Mouse (Mus musculus) CD4-positive helper T cell, adult 2 months (primary cell): ENCODE data around the gene D11Wsu47e.

Experiments used
- DNase-seq: peaks from one replicate; pipeline ENCODE4 v3.0.0-alpha.2; 2012; ENCODE audit warnings: low read depth, missing footprints, low spot score

The D11Wsu47e gene

DNA sequence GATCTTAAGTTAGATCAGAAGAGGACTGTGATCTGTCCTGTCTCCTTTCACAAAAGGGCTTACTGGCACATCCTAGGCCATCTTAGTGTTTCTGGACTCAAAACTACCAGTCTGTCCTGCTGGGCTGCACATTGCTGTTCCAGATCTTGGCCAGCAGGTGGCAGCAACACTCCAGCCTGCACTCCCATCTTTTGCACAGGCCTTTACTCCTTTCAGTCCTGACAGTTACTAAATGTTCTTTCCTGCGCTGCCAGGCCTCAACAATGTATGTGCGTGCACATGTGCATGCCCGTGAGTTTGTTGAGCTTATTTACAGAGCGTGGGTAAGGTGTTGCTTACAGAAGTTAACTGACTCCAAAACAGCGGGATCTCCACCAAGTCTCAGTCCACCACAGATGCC, 19.5 kb downstream of the D11Wsu47e start:
- DNase-seq = peak; percentile 64

DNA sequence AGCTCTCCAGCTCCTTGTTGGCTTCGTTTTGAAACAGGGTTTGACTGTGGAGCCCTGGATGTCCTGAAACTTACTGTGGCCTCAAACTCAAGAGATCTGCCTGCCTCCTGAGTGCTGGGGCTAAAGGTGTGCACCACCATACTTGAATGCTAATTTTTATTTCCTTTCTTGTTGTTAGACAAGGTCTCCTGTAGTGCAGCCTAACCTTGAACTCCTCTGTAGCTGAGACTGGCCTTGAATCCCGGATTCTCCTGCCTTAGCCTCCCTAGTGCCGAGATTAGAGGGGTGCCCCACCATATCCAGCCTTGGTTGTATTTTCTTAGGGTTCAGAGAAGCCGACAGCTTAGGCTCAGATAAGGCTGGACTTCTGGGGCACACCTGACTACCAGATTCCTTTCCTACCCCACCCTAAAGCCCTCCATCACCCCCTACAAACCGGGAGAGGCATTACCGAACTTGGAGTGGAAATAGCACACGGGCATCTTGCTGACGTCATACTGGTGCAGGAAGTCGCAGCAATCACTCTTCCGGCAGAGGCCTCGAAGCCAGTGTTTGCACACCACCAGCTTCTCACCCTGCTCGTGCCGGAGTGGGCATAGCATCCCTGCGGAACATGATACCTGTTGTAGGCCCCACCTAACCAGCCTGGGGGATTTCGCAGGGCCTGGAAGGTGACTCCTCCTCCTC, 21.9 kb downstream of the D11Wsu47e start:
- DNase-seq = no peak

DNA sequence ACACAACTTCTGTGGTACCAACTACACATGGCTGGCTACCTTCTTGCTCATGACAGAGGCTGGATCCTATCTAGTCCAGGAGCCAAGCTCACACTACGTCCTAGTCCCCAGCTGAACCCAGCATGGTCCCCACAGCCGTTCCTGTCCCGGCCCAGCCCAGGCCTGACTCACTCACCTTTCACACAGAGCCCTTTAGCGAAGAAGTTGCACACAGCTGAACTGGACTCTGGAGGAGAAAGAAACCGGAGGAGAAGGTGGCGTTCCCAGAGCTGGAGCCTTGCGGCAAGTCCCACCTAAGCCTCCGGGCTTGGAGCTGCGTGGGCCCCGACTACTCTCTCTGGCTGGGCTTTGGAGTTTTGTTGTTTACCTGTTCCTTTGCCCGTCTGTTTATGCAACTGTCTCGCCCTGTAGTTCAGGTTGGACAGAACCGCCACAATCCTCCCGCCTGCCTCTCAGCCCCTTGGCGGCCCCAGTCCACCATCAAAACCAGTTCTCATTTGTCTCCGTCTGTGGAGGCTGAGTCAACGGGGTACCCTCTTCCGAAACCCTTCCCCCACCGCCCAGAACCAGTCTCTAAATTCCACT, 24.5 kb downstream of the D11Wsu47e start:
- no peak for DNase-seq

DNA sequence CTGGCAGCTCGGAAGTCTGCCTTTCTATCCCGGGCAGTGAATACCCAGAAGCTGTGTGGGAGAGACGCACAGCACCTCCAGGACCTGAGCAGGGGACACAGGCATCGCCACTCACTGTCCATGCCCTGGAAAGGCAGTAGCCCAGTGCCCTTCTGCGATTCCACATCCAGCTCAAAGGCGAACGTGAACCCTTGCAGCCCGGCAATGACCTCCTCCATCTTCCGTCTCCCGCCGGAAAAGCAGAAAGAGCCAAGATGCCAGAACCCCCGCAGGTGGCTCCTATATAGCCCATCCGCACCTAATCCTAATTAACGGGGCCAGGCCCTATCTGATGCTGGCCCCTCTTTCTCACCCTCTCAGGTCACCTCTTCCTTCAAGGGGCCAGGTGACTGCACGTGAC, 25.1 kb downstream of the D11Wsu47e start:
- DNase-seq = no peak

DNA sequence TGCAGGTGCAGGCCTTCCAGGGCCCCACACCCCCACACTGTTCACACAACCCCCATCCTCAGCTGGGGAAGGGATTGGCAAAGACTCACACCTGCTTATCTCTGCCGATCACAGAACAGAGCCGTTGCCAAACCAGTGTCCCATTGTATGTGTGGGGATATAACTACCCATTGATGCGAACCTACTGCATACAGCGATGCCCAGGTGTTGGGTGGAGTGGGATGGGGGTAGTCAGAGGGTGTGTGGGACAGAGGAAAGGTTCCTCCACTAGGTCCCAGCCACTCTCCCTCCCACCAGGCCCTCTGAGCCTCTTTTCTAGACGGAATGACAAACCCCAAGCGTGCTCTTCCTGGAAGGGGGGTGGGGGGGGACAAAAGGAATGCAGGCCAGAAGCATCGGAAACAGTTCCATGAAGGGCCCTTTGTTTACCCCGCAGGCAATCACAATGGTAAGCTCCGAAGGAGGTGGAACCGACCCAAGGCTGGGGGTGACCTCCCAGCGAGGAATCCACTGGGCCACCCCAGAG, 25.6 kb downstream of the D11Wsu47e start, which contains the start of gene Cpsf4l:
Gene Cpsf4l (minus strand): TSS at position 287 of the 526 bp plus-strand sequence.
- no peak for DNase-seq

DNA sequence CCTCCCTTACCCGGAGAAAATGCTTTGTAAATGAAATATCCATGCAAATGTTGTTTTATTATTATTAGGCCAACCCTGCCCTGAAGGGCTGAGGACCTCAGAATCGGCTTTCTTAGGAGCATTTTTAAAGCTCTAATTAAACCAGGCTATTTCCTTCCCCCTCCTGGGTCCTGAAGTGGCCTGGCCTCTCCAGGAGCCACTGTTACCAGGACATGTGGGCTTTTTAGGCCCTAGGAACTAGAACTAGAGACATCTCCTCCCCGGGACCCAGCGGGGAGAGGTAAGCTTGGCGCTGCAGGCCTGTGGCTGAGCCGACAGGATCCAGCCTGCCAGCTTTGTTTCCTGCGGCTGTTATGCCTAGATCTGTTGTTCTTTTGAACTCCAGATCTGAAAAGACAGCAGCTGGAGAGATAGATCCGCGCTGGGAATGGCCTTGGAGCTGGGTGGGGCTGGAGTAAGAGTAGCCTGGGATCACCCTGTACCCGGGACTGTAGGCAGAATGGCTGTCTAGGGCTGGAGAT, 26.1 kb downstream of the D11Wsu47e start:
- no peak for DNase-seq

DNA sequence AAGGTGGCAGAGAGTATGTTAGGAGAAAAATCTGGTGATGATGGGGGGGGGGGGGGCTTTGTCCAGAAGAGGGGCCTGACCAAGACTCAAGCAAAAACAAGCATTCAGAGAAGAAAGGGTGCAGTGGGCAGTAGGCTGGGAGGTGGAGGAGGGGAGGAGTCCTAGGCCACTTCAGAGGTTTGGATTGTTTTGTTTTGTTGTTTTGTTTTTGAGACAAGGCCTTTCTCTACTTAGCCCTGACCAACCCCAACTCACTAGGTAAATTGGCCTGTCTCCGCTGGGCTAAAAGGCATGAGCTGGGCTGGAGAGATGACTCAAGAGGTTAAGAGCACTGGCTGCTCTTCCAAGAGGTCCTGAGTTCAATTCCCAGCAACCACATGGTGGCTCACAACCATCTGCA, 26.8 kb downstream of the D11Wsu47e start:
- DNase-seq = no peak

DNA sequence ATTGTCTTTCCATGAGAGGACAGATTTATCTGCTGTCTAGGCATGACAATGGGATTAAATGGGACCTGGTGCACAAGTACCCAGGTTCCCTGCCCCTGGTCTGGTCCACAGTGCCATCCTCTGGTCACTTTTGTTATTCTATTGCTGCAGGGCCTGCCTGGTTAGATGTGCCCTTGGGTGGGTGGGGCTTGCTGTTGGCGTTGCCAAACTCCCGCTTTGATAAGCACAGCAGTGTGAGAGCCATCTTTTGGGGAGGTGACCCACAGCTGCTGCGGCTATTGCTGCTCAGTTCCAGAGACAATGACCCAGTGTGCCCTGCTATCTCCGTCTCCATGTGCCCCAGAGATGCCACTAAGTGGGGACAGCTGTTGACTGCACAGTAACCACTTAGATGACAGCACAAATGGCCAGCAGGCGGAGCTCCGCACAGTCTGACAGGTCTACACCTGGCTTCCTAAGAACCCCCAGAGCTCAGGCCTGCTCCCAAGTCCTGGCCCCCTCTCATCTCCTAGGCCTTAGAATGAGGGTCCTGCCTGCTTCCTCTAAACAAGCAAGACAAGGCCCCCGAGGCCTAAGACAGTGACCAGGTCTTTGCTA, 31.0 kb downstream of the D11Wsu47e start:
- DNase-seq = no peak

DNA sequence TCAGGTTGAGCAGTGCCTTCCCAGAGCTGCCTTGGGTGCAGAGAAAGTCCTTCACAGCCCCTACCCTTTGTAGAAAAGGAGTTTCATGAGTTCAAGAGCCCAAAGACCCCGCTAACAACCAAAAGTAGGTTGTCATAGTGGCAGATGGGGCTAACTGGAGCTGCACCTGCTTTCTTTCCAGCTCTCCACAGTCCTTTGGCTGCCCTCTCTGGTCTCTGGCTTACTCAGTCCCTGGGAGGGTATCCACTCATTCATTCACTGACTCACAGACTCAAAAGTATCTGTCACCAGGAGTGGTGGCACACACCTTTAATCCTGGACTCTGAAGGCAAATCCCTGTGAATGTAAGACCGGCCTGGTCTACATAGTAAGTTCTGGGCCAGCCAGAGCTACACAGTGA, 31.9 kb downstream of the D11Wsu47e start:
- DNase-seq = no peak

DNA sequence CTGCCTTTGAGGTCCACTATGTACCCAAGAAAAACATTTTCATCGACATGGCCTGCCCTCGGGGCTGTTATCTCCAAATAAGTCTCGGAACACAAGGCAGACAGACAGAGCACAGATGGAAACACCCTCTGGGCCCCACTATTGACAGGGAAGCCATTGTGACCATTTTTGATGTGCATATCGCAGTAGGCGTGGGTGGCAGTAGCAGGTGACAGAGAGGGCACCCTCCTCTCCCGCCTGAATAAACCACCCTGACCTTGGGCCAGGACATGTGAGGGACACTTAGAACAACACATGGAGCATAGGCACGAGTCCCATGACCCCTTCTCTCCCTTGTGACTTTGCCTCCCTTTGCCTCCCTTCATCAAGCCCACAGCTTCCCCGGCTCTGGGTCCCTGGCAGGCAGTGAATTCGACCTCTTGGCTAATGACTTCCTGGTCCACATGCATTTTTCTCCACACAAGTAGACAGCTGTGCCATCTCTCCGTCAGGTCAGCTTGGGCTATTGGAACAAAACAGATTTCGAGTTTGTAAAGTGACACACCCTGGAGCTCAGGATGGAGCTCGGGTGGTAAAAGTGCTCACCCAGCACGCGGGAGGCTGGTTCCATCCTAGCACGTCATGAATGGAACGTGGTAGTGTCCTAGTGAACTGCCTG, 33.7 kb downstream of the D11Wsu47e start:
- no peak for DNase-seq

DNA sequence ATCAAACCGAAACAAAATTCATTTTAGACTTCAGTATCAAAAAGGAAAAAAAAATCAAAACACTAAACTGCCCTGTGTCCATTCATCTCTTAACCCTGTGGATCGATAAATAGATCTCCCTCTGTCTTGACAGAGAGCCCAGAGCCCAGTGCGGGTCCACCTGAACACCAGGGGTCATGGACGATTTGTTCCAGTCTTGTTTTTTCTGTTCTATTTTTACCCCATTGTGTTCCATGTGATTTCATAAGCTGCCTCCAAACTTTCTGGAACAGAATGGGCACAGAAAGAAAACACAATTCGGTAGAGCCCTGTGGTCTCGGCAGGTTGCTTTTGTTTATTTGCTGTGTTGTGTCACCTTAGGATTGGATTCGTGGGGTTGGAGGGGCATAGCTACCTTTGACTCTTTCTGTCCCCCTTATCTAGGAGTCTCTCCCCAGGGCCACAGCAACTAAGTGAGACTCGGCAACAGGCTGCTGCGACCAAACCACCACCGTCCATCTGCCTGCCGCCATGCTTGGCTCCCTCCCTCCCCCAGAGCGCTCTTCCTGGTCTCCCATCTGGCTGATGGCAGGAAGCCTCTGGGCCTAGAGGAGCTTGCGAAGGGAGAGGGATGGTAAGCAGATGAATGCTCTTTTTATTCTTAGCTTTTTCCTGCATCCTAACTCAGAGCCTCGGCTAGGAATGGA, 38.3 kb downstream of the D11Wsu47e start:
- no peak for DNase-seq

DNA sequence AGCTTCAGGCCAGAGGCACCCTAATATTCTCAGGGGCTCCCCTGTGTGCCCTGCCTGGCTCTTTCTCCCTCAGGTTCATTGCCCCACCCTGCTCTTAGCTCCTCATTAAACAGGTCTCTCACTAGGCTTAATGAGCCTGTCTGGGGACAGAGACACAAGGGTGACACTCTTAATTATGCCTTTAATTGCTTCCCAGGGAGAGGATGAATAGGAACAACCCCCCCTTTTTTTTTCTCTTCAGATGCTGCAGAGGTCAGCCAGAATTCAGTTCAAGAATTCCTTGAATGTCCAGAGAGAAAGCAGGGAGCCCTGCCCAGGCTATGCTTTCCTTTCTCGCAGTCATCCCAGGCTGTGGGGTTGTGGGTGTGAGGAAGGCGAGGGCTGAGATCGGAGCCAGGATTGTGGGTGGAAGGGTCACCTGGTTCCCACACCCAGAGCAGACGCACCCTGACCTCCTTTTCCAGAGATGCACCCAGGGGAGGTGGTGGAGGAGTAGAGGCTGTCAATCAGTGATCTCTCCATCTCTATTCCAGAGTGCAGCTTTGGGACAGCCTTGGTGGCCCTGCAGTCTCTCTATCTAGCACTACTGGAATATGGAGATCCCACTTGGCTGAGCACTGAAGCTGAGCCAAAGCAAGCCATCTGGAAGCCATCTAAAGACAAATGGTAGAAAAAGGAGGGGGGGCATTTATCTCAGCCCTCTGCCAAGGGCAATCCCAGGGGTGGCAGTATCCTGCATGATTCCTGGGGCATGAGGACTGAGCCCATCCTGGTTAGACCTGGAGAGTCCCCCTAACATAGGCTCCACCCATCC, 41.2 kb downstream of the D11Wsu47e start:
- no peak for DNase-seq

DNA sequence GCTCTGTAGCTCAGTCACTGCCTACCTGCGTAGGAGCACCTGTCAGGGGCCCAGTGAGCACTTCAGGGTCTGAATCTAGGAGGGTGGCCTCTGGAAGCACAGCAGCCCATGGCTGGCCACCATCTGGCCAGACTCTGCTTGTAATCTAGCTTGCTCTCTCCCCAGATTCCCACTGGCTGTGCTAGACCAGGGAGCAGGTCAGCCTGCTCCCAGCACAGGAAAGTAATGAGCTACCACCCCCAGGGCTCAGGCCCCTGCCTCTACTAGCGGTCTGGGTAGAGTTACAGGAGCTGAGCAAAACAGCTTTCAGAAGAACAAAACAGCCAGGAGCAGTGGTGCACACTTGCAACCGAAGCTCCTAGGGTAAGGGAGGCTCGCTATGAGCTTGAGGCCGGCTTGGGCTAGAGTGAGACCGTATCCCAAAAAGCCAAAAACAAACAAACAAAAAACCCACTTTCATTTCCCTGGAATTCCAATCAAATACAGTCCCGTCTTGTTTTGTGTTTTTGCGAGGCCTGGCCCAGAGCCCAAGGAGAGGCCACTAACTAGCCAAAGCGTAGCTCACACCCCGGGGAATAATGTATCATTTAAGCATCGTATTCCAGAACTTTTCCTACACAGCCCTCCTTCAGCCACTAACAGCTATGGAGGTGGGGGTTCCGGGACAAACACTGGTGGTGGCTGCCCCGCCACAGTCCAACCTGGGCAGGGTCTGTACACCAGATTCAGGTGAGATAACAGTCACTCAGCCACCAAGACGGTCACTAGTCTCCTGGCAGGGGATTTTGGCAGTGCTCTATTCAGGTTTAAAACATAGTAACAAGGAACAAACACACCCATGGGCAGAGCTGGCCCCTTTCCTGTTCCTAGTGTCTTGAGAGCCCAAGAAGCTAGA, 43.0 kb downstream of the D11Wsu47e start:
- no peak for DNase-seq

DNA sequence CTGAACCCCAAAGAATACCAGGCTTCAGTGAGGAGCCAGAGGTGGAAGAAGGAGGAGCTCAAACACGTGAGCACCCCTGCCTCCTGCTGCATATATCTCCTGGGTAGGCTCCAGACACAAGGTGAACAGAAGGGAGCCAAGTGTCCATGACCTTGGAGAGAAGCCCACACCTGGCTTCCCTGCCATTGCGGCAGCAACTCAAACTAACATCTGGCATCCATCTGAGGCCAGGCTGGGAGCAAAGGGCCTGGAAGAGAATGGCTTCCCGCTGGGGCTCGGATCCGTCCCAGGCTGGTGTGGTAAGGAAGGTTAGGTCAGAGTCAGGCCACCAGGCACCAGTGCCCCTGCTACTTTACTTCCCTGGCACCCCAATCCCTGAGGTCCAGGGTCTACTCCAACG, 43.8 kb downstream of the D11Wsu47e start:
- DNase-seq = no peak

DNA sequence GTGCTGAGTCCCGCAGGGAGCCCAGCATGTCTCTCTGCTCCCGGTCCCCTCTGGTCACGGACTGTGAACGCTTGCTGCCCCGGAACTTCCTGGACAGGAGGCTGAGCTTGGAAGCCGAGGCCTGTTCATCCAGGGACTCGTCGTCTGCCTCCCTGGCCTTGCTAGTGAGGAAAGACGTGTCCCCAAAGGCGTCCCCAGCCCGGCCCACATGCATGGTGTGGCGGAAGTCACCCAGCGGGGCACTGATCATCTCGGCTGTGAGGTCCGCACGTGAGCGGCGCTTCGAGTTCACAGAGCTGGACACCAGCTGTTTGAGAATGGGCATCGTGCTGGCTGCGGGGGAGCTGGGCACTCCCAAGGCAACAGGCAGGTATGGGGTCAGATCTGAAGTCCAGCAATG, 45.0 kb downstream of the D11Wsu47e start:
- DNase-seq = no peak

DNA sequence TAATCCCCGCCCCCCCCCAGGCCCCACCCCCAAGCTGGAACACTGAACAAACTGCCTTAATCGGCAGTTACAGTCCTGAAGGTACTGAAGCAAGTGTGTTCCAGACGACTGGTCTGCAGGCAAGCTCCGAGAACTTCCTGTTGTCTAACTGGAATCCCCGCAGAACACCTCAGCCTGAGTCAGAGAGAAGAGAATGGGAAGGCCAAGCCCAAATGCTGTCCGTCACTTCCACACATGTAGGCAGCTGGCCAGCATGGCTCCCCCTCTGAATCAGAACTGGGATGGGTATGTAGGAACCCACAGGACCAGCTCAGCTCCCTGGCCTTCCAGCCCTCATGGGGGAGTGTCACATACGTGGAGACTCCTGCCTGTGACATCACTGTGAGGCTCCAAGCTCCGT, 45.7 kb downstream of the D11Wsu47e start:
- no peak for DNase-seq

DNA sequence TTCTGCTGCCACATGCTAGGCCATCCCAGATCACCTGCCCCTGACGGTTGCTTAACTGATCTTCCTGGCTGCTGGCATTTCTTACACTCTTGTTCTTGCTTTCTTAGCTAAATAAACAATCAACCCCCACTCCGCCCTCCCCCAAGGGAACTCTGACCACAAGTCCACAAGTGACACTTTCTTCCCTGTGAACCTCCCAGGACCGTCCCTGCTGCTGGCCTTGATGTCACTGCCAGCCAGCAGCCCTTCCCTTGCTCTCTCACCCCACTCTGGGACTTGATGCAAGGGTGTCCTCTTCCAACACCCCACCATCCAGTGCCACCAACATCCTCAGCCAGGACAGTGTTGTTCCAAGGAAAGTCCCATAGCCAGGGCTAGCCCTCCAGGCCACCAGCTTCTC, 46.7 kb downstream of the D11Wsu47e start:
- DNase-seq = no peak

DNA sequence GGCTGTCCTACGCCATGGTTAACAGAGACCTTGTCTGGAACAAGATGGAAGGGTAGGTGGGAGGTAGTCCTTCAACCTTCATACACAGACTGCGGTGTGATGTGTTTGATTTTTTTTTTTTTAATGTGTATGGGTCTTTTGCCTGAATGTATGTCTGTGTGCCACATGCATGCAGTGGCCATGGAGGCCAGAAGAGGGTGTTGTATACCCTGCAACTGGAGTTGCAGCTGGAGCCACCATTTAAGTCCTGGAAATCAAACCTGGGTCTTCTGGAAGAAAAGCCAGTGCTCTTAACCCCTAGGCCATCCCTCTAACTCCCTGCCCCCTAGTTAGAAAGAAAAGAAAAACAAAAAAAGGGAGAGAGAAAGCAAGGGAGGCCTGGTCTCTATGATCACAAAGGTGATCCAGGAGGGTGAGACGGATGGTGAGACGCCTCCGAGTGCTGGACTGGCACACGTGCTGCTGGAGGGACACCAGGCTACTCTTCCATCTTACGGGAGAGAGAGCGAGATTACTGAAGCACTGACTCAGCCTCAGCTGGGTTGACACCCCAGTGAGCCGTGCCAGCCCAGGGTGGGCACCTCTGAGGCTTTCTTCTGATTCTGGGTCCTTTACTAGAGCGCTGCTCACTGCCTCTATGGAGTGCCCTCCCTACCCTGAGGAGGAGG, 47.9 kb downstream of the D11Wsu47e start:
- DNase-seq = no peak
